Mouse (Mus musculus): ENCODE results near the gene Atxn7l3b.

GRCm38 (mm10) chr10:112926961-112927360 is 1.8 kb downstream of the Atxn7l3b start:
- TF ChIP-seq CTCF (IDR thresholded peaks at IDR 0.05; ENCODE audit: control insufficient read depth, insufficient read depth, insufficient read length) (no peak), USF1 (IDR thresholded peaks at IDR 0.05; ENCODE audit: low read depth) (no peak), CEBPB (IDR thresholded peaks at IDR 0.05; ENCODE audit: low read depth) (no peak)
